Mouse (Mus musculus): ENCODE data around the gene Dynlrb2.

DNA sequence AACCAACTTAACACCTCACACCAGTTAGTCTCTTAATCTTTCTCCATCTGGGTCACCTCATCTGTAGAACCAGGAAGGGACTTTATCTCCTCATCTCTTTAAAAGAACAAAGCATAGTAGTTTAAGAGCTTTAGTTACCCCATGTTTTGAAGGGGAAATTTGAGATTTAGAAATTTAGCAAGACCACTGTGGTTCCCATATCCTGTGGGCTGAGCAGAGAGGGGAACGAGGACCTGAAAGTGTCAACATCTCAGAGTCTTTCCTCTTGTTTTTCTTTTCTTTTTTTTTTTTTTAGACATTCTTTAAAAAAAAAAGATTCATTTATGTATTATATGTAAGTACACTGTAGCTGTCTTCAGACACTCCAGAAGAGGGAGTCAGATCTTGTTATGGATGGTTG lies 38.6 kb downstream of the Dynlrb2 start:
- TF ChIP-seq CTCF (IDR thresholded peaks at IDR 0.05; ENCODE audit: low read depth, low read length), result no peak
- TF ChIP-seq EP300 (IDR thresholded peaks at IDR 0.05; ENCODE audit: insufficient read depth, low read depth, low read length), result no peak
- no peak for TF ChIP-seq POLR2A (IDR thresholded peaks at IDR 0.05; ENCODE audit: insufficient read depth, low read length)
